Mouse (Mus musculus) c-Kit-positive CD71-positive TER-119-negative erythroid progenitor cells, embryonic 14.5 days (primary cell): ENCODE data around the gene Naa60.

Experiments
- DNase-seq: peaks from one replicate; pipeline ENCODE4 v3.0.0-alpha.2; 2013; ENCODE audit warnings: low read depth

The Naa60 gene

DNA sequence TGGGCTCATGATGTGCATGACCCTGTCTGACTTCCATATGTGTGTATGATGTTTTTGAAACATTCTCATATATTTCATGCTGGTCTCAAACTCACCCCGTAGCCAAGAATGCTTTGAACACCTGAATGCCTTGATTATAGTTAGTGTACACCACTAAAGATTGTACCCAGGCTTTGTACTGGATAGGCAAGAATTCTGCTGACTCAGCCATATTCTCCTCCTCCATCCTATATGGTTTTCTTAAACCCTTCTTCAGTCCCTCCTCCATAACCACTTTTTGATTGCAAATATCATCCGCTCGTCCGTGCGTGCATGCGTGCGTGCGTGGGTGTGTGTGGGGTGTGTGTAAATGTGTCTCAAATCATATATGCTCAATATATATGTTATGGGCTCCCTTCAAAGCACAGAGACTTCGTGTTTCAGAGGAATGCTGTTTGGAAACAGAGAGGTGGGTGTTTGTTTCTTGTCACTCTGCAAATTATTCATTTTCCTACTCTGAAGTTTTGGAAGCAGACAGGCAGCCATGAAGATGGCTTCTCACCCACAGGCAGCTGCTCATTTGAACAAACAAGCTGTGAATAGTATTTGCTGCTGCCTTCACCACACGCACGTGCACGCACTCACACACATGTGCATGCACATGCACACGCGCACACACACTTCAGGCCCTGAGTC lies 19.6 kb downstream of the Naa60 start:
- no peak for DNase-seq

DNA sequence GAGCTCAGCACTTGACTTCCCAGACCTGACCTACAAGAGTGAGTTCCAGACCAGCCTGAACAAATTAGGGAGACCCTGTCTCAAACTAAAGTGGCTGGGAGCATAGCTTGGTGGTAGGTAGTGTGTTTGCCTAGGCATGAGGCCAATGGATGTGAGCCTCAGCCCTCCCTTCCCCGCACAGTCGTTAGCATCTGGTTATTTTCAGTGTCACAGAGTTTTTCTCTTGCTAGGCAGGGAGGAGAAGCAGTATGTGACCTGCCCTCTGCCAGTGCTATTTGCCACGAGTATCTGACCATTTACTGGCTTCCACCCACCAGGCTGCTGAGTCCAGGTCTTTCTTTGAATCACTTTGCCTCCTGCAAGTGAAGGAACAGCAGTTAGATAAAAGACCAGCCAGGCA lies 21.6 kb downstream of the Naa60 start:
- DNase-seq: no peak

DNA sequence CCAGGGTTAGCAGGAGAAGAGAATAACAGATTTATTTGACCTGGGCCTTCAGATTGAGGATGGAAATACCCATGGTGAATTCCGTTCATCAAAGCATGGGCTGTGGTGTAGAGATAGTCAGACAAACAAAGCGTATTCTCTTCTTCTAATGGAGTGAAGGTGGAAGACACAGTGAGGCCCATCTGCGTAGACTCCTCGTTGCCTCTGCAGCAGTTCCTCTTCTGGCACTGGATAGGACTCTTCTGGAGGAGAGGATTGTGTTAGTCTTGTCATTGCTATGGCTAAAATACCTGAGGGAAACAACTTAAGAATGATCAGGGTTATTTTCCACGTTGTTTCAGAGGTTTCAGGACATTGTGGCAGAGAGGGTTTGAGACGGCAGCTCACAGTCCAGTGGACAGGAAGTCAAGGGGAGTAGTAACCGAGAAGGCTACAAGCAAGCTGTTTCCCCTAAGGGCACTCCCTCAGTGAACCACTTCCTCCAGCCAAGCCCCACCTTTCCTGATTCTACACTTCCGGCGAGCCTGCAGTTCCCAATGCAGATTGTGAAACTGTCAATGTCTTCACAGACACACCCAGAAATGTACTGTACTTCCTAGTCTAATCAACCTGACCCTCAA lies 23.1 kb downstream of the Naa60 start:
- no peak for DNase-seq

- no peak for DNase-seq
Measured at GRCm38 (mm10) chr16:3896046-3896445, 23.9 kb downstream of the Naa60 start.

GRCm38 (mm10) chr16:3896553-3896952 lies 24.4 kb downstream of the Naa60 start:
- no peak for DNase-seq

GRCm38 (mm10) chr16:3907471-3907870 lies 35.3 kb downstream of the Naa60 start:
- no peak for DNase-seq

GRCm38 (mm10) chr16:3908537-3909111 lies 36.4 kb downstream of the Naa60 start, which contains the start of the genes 1700037C18Rik and Cluap1:
Gene 1700037C18Rik (minus strand): TSS chr16:3908689.
Gene Cluap1 (plus strand): TSS chr16:3908801.
- DNase-seq: peak; percentile 87

GRCm38 (mm10) chr16:3909118-3909517 lies 36.9 kb downstream of the Naa60 start:
- no peak for DNase-seq

- no peak for DNase-seq
Measured at GRCm38 (mm10) chr16:3920756-3921155, 48.6 kb downstream of the Naa60 start.

GRCm38 (mm10) chr16:3923515-3923914 lies 51.3 kb downstream of the Naa60 start:
- DNase-seq: no peak

- DNase-seq: no peak
Measured at GRCm38 (mm10) chr16:3923966-3924365, 51.8 kb downstream of the Naa60 start.

GRCm38 (mm10) chr16:3928582-3928981 lies 56.4 kb downstream of the Naa60 start:
- DNase-seq: no peak

- DNase-seq: no peak
Measured at GRCm38 (mm10) chr16:3929151-3929550, 57.0 kb downstream of the Naa60 start.

DNA sequence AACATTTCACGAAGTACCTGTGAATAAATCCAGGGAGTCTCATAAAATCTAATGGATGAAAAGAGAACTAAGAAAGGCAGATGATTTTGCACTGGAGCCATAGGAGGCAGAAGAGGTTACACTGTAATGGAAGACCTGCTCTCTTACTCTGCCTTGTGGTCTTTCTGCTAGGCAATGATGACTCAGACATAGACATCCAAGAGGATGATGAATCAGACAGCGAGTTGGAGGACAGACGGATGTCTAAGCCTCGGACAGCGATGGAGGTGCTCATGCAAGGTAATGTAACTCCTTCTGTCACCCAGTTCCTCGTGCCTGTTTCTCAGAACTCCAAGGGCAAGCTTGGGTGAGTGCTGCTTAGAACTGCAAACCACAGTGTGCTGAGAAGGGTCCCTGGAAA lies 61.4 kb downstream of the Naa60 start:
- DNase-seq: no peak

GRCm38 (mm10) chr16:3934091-3934490 lies 61.9 kb downstream of the Naa60 start:
- DNase-seq: no peak

DNA sequence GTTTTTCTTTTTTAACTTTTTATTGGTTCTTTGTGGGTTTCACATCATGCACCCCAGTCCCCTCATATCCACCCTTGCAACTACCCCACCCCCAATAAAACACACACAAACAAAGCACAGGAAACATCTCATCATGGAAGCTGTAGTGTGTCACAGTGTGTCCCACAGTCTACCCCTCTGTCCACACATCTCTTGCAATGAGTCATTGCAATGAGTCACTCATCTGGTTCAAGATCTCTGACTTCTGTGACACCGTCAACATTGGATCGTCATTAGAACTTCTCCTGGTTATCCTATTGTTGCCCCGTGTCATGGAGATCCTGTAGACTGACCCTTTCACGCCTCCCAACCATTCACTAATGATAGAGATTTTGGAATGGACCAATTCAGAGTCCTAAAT lies 62.5 kb downstream of the Naa60 start:
- no peak for DNase-seq

DNA sequence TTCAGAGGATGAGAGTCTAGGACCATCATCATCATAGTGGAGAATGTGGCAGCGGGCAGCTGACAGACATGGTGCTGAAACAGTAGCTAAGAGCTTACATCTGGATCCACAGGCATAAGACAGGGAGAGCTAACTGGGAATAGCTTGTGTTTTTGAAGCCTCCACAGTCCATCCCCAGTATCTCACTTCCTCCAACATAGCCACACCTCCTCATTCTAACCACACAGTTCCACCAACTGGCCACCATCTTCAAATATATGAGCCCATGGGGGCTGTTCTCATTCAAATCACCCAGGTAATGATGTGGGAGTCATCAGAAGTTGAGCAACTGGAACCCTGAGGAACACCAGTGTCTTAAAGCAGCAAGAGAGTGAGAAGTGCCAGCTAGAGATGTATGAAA lies 79.0 kb downstream of the Naa60 start:
- no peak for DNase-seq
